Mouse (Mus musculus) hindbrain, embryonic 13.5 days (tissue): ENCODE data around the gene Mctp1. TPM values are rescaled to one million over a fixed set of nuclear protein-coding genes. Genes with fewer than 3 reads are reported as not detected.

Source experiments
- ATAC-seq: fragments of 200-750 bp; cut with Nextera tagmentation; 2 replicates; pipeline ENCODE4 v1.8.0; 2017; ENCODE audit warnings: moderate TSS enrichment; ENCODE audit not compliant: low FRiP score
- H3K27ac ChIP-seq: fragments of 300-500 bp; sonication (generic); 2 replicates; pipeline ENCODE4 v1.5.1; 2015; ENCODE audit warnings: inconsistent platforms, mild to moderate bottlenecking, moderate library complexity
- H3K27me3 ChIP-seq: fragments of 300-500 bp; sonication (generic); 2 replicates; pipeline ENCODE4 v1.6.1; 2015; ENCODE audit warnings: mild to moderate bottlenecking, inconsistent platforms
- H3K36me3 ChIP-seq: fragments of 300-500 bp; sonication (generic); 2 replicates; pipeline ENCODE4 v1.6.1; 2015; ENCODE audit warnings: mild to moderate bottlenecking, inconsistent platforms
- H3K4me1 ChIP-seq: fragments of 300-500 bp; sonication (generic); replicated peaks from 2 replicates; pipeline ENCODE4 v1.6.1; 2015; ENCODE audit warnings: inconsistent platforms
- H3K4me2 ChIP-seq: fragments of 300-500 bp; sonication (generic); 2 replicates; pipeline ENCODE4 v1.6.1; 2015; ENCODE audit warnings: inconsistent platforms, mild to moderate bottlenecking, moderate library complexity
- H3K4me3 ChIP-seq: fragments of 300-500 bp; sonication (generic); 2 replicates; pipeline ENCODE4 v1.5.1; 2015; ENCODE audit warnings: mild to moderate bottlenecking, inconsistent platforms
- H3K9ac ChIP-seq: fragments of 300-500 bp; sonication (generic); 2 replicates; pipeline ENCODE4 v1.6.1; 2015; ENCODE audit warnings: mild to moderate bottlenecking, inconsistent platforms
- H3K9me3 ChIP-seq: fragments of 300-500 bp; sonication (generic); 2 replicates; pipeline ENCODE4 v1.6.1; 2016; ENCODE audit warnings: inconsistent platforms
- WGBS: fragments of 180-500 bp; shearing (Covaris S2); methylation state at CpG from one replicate; pipeline ENCODE4 v1.1.7; 2015; 5-methylcytosine and 5-hydroxymethylcytosine counted together
- polyA plus RNA-seq: library from polyadenylated mRNA; unstranded; fragments of >200 nt; fragmentation: Nextera tagmentation; extraction: Ambion mirVana; gene quantifications from 2 replicates; pipeline ENCODE4 v1.2.1, GENCODE M21; 2015

Mctp1 gene
- polyA plus RNA-seq, 1 experiment from 2014 or later: 3.5 TPM

DNA sequence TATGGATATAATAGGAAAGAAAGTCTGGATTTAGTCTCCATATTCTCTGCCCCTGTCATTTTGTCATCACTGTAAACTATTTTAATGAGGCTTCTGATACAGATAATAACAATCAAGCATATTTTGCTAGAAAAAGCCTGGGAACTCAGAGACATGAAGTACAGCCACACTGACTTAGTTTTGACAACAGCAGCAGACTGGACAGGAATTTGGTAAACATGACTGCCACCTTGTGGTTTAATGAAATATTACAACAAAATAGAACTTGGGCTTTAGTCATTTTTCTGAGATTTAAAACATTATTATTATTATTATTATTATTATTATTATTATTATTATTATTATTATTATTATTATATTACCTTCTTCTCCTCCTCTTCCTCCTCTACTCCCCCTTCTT lies 297.0 kb downstream of the Mctp1 start:
- H3K27ac ChIP-seq: no peak overlapping the region
- 0 out of 2 replicates have a peak, but pooled peaks have one; percentile 65 for ATAC-seq
- H3K9me3 ChIP-seq: no peaks in the 10 kb centered on the region
- no peak overlapping the region for H3K4me2 ChIP-seq
- H3K36me3 ChIP-seq: no peaks in the 10 kb centered on the region
- H3K4me1 ChIP-seq: no peaks in the 10 kb centered on the region
- no peak overlapping the region for H3K9ac ChIP-seq
- H3K4me3 ChIP-seq: no peak overlapping the region
- no peaks in the 10 kb centered on the region for H3K27me3 ChIP-seq

DNA sequence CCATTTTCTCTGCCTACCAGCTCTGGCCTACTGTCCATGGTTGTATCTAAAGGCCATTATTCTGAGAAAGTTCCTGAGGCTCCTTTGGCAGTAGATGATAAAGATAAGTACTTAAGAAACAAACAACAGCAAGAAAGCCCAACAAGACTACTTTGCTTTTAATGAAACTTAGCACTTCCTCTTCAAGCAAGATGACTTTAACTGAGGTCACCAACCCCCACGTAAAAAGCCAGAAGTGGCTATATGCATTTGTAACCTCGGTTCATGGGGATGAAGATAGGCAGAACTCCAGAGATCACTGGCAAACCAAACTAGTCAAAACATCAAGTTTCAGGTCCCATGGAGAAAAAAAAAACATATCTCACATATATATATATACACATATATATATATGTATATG lies 305.0 kb downstream of the Mctp1 start:
- no peak overlapping the region for H3K9ac ChIP-seq
- H3K27me3 ChIP-seq: no peaks in the 10 kb centered on the region
- no peak overlapping the region for H3K4me3 ChIP-seq
- H3K27ac ChIP-seq: no peak overlapping the region
- 92% methylated on average over 2 of the region's 2 CpGs for WGBS
- no peak for ATAC-seq
- no peaks in the 10 kb centered on the region for H3K9me3 ChIP-seq
- no peak overlapping the region for H3K4me2 ChIP-seq
- no peaks in the 10 kb centered on the region for H3K4me1 ChIP-seq
- H3K36me3 ChIP-seq: no peaks in the 10 kb centered on the region

DNA sequence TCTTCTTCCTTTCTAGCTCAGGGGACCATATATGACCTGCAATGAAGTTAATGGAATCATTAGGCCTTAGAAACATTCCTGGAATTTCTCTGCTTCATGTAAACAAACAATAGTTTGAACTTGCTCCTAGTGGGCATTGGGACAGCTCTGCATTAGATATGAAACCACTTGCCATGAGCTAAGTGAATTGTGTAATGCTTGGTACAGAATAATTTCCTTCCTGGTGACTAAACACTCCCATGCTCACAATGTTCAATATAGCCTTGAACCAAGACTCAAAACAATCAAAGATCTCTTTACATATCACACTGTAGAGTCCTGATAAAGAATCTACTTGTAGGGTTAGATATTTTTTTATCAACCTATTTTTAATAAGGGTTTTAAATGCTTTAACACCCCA lies 305.8 kb downstream of the Mctp1 start:
- no peaks in the 10 kb centered on the region for H3K9me3 ChIP-seq

DNA sequence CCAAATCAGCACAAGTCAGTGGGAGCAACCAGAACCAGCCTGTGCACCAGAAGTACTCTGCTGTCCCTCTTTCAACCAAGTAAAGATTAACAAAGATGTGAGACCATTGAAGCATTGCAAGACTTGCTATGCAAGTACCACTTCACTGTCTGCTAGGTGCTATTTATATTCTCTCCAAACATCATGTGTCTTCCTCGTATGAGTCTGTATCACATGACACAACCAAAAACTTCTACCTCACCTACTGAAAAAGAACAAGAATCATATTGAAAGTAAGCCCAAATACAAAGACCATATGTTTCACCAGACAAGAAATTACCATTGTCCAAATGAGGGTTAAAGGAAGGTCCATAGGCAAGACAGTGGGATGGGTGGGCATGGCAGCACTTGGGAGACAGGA lies 306.4 kb downstream of the Mctp1 start:
- no peak overlapping the region for H3K4me3 ChIP-seq
- H3K27me3 ChIP-seq: no peaks in the 10 kb centered on the region
- no peak for ATAC-seq
- no peak overlapping the region for H3K27ac ChIP-seq
- H3K4me1 ChIP-seq: no peaks in the 10 kb centered on the region
- H3K4me2 ChIP-seq: no peak overlapping the region
- no peak overlapping the region for H3K9ac ChIP-seq
- H3K36me3 ChIP-seq: no peaks in the 10 kb centered on the region
- H3K9me3 ChIP-seq: no peaks in the 10 kb centered on the region
- WGBS: 88% methylated on average over 1 of the region's 1 CpGs

More for the DNA sequence above, 305.8 kb downstream of the Mctp1 start:
- Histone ChIP-seq H3K27ac (no peak overlapping the region), H3K9ac (no peak overlapping the region), H3K4me1 (no peaks in the 10 kb centered on the region), H3K36me3 (no peaks in the 10 kb centered on the region), H3K27me3 (no peaks in the 10 kb centered on the region), H3K4me2 (no peak overlapping the region), H3K4me3 (no peak overlapping the region)
- no peak for ATAC-seq

DNA sequence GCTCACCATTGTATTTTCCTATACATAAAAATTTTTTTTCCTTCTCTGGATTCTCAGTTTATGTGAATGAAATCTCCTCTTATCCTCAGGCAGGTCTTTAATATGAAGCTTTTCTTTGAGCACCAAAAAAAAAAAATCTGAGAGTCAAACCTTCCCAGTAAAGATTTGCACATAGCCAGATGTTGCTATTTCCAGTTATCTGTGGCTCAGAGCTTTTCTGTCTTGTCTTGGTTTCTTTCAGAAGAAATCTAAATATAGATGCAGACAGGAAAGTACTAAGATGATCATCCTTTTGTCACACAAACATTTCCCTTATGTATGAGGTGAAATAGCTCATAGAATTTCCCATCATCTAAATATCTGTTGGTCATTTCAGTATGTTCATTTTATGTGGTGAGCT lies 349.7 kb downstream of the Mctp1 start:
- H3K9me3 ChIP-seq: no peaks in the 10 kb centered on the region
- no peaks in the 10 kb centered on the region for H3K4me1 ChIP-seq
- no peak overlapping the region for H3K4me3 ChIP-seq
- ATAC-seq: no peak
- no peaks in the 10 kb centered on the region for H3K36me3 ChIP-seq
- no peak overlapping the region for H3K9ac ChIP-seq
- H3K27ac ChIP-seq: no peak overlapping the region
- no peak overlapping the region for H3K4me2 ChIP-seq
- H3K27me3 ChIP-seq: no peaks in the 10 kb centered on the region

DNA sequence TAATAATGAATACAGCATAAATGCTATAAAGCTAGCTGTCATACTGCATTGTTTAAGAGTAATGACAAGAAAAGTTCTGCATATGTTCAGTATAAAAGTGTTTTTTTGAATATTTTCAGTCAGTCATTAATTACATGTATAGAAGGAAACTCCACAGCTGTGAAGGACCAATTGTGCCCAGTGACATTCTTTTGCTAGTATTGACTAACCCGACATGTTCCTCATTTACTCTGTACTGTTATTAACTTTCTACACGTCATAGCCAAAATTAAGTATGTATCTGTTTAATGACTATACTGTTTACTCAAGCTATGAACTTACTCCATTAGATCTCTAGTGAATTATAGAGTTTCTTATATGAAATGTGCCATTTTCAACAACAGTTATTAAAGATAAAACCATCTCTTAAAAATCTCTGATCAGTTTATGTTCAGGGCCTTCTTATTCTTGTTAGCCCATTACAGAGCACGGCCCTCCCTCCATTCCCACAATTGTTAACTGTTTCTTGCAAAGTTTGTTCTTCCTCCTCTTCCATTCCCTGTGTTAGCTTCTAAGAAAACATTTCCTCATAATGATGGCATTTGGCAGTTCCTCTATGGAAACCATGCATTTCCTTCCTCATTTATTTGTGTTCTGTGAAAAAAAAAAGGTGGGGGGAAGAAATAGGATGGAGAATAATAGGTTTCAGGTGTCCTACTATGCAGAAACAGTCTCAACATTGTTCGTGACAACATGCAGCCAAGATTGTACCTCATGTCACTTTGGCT lies 366.5 kb downstream of the Mctp1 start:
- 86% methylated on average over 4 of the region's 4 CpGs for WGBS
- Histone ChIP-seq H3K4me2 (no peak overlapping the region), H3K27me3 (no peaks in the 10 kb centered on the region), H3K27ac (no peak overlapping the region), H3K9me3 (no peaks in the 10 kb centered on the region), H3K4me1 (no peaks in the 10 kb centered on the region), H3K4me3 (no peak overlapping the region), H3K36me3 (no peaks in the 10 kb centered on the region), H3K9ac (no peak overlapping the region)
- no peak for ATAC-seq

DNA sequence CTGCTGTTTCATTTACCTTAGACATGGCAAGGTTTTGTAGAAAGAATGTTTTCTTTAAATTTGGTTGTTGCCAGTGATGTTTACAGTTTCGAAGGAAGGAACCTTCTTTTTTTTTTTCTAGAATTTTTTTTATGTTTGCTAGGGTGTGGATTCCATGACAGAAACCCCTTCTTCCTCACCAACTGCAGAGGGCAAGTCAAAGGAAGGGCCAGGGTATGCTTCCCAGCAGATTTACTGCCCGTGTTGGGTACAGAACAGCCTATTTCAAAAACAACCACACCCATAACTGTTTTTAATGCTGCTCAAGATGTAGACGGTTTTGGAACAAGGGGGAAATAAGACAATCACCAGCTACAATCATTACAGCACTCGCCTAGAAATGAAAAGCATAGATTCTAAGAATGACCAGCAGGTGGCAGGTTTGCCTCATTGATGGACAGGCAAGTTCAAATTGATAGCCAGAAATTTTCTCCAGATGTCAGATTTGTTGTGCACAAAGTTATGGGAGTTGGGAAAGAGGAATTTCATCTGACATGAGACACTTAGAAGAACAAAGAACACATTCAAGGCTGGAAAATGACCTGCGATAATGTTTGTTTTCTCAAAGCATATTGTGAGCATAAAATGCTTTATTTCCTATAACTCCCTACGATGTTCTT lies 375.6 kb downstream of the Mctp1 start:
- no peak overlapping the region for H3K4me3 ChIP-seq
- H3K4me2 ChIP-seq: no peak overlapping the region
- H3K9ac ChIP-seq: no peak overlapping the region
- ATAC-seq: no peak
- no peaks in the 10 kb centered on the region for H3K4me1 ChIP-seq
- no peaks in the 10 kb centered on the region for H3K27me3 ChIP-seq
- no peaks in the 10 kb centered on the region for H3K9me3 ChIP-seq
- H3K36me3 ChIP-seq: no peaks in the 10 kb centered on the region
- WGBS: 22% methylated on average over 6 of the region's 6 CpGs
- H3K27ac ChIP-seq: no peak overlapping the region

DNA sequence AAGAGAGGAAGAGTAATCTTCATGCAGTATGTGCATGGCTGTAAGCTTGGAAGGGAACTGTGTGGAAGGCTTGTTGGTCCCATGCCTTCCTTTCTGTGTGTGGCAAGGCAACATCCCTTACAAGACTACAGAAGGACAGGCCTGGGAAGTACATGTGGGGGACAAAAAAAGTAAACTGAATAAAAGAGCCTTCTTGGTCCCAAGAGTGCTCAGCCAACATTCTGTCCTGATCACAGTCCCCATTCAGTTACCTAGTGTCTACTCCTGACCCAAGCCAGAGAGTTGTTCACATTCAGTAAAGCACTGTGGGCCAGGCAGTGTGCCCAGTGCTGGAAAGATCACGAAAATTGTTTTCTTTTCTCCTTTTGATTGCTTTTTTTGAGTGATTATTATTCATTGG lies 415.3 kb downstream of the Mctp1 start:
- H3K4me3 ChIP-seq: no peak overlapping the region
- H3K4me2 ChIP-seq: no peak overlapping the region
- no peaks in the 10 kb centered on the region for H3K36me3 ChIP-seq
- H3K9ac ChIP-seq: no peak overlapping the region
- H3K27ac ChIP-seq: no peak overlapping the region
- H3K4me1 ChIP-seq: 0 out of 2 replicates have a peak, but pooled peaks cover 8% of the 10 kb centered on the region
- WGBS: 83% methylated on average over 1 of the region's 1 CpGs
- ATAC-seq: no peak
- no peaks in the 10 kb centered on the region for H3K27me3 ChIP-seq
- H3K9me3 ChIP-seq: no peaks in the 10 kb centered on the region

DNA sequence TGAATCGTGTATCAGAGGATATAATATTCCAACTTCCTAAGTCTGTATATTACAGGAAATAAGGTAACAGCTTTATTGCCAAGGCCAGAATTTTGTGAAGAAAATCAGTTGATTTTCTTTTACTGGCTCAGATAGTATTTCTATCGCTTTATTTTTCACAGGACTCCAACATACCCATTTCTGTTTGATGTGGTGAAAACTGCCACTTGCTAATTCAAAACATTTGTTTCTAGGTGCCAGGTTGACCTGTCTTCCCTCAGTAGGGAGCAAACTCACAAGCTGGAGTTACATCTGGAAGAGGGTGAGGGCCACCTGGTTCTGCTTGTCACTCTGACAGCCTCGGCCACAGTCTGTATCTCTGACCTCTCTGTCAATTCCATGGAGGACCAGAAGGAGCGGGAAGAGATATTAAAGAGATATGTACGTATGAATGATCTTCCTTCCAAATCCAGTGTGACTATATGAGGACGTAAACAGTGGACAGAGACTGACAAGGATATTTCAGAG lies 416.8 kb downstream of the Mctp1 start:
- no peak overlapping the region for H3K4me3 ChIP-seq
- H3K9ac ChIP-seq: no peak overlapping the region
- no peaks in the 10 kb centered on the region for H3K9me3 ChIP-seq
- H3K4me2 ChIP-seq: no peak overlapping the region
- no peaks in the 10 kb centered on the region for H3K36me3 ChIP-seq
- H3K27me3 ChIP-seq: no peaks in the 10 kb centered on the region
- H3K27ac ChIP-seq: no peak overlapping the region
- no peak for ATAC-seq
- H3K4me1 ChIP-seq: 0 out of 2 replicates have a peak, but pooled peaks cover 8% of the 10 kb centered on the region
- WGBS: 79% methylated on average over 6 of the region's 6 CpGs

DNA sequence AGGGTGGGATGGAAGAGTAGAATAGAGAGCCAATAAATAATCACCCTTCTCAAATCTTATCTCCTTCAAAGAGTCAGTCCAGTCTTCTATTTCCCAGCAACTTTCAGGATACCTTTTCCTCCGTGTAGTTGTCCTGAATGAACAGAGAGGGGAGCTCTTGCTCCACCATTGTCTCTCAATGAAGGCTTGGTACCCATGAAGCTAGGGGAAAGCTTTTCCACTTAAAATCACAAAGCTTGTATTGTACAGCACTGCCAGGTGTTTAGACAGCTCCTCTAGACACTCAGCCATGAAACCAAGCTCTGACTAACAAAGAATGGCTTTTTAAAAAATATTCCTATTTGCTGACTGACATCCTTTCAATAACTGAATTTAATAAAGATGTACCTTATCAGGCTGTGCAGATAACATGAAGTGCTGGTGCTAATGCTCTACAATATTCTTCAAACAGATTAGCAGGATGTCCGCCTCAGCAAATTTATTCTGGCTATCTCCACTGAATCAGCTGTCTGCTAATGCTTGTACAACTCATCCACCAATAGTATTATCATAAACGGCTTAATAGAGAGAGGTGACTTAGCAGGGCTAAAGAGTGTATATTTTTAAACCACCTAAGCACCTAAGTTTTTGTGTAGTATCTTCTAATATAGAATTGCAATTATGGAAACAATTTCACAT lies 417.9 kb downstream of the Mctp1 start:
- 0 out of 2 replicates have a peak overlapping the region, but pooled peaks have one; percentile 35 for H3K27ac ChIP-seq
- no peaks in the 10 kb centered on the region for H3K9me3 ChIP-seq
- H3K4me1 ChIP-seq: 0 out of 2 replicates have a peak, but pooled peaks cover 8% of the 10 kb centered on the region
- 36% methylated on average over 3 of the region's 3 CpGs for WGBS
- H3K4me3 ChIP-seq: no peak overlapping the region
- H3K4me2 ChIP-seq: no peak overlapping the region
- no peaks in the 10 kb centered on the region for H3K36me3 ChIP-seq
- no peaks in the 10 kb centered on the region for H3K27me3 ChIP-seq
- no peak overlapping the region for H3K9ac ChIP-seq
- ATAC-seq: peak; percentile 92

DNA sequence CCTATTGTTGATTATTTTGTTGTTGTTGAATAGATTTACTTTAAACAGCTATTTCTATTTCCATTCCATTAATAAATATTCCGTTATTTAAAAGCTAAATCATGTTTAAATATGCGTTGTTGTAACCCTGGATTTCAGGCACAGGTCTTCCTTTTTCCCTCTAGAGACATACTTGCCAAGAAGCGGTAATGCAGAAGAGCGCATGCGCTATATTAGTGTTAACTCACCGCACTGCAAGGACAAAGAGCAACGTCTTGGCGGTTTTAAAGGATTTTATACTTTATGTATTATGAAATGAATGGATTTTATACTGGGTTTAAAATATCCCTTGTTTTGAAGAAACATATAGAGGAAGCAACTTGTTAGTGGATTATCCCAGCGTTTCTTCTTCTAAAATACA lies 418.6 kb downstream of the Mctp1 start:
- 75% methylated on average over 9 of the region's 9 CpGs for WGBS

DNA sequence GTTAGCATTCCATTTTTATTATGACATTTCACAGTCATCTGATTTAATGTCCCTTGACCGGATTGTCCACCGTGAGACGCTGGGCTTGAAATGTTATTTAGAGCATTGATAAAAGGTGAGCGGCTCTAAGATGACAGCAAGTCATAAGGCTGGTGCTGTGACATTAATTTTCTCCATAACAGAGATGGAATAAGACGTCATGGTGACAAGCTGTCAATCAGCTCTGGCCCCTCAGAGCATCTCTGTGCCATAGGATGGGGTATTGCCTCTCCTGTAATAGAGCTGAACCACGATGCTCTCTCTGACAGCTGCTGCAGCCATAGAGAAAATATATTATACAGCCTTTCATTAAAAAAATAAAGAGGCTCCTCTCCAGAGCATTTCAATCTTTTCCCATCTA lies 419.5 kb downstream of the Mctp1 start:
- Histone ChIP-seq H3K27ac (peak overlapping the region; percentile 36; the same call in 1 of the 2 replicates), H3K36me3 (no peaks in the 10 kb centered on the region), H3K27me3 (no peaks in the 10 kb centered on the region), H3K9ac (no peak overlapping the region), H3K4me3 (no peak overlapping the region), H3K4me2 (peak overlapping the region; percentile 1; the same call in 1 of the 2 replicates), H3K4me1 (0 out of 2 replicates have a peak, but pooled peaks cover 8% of the 10 kb centered on the region), H3K9me3 (no peaks in the 10 kb centered on the region)
- 55% methylated on average over 6 of the region's 6 CpGs for WGBS
- ATAC-seq: peak; percentile 68

More for the DNA sequence above, 418.6 kb downstream of the Mctp1 start:
- Histone ChIP-seq H3K27me3 (no peaks in the 10 kb centered on the region), H3K4me1 (0 out of 2 replicates have a peak, but pooled peaks cover 8% of the 10 kb centered on the region), H3K9ac (no peak overlapping the region), H3K27ac (peak overlapping the region; percentile 36; the same call in 1 of the 2 replicates), H3K36me3 (no peaks in the 10 kb centered on the region), H3K4me3 (no peak overlapping the region), H3K9me3 (no peaks in the 10 kb centered on the region), H3K4me2 (no peak overlapping the region)
- ATAC-seq: no peak
